Mouse (Mus musculus) adrenal gland, postnatal 36 days (tissue): Measurements from ENCODE around the gene Lrrc36. TPM values are rescaled to one million over a fixed set of nuclear protein-coding genes. Genes with fewer than 3 reads are reported as not detected.
A peak's percentile ranks its signal among the peaks of the same experiment; 100 is the strongest.

Experiments
- DNase-seq, 2 experiments: peaks; one replicate each; pipeline ENCODE4 v3.0.0; 2021; ENCODE audit warnings: mixed read lengths in 1 of 2
- total RNA-seq, 2 experiments: library from RNA; stranded (reverse); gene quantifications; 2 replicates each; pipeline ENCODE4 v1.2.3; 2021

Lrrc36 gene
- total RNA-seq, 2 experiments from 2014 or later = 2.4 to 2.8 TPM

- peak in 1 of 2 experiments; percentile 31 for DNase-seq
Measured at GRCm38 (mm10) chr8:105466700-105467291, 53.4 kb downstream of the Lrrc36 start.

- DNase-seq = no peak
Measured at GRCm38 (mm10) chr8:105467396-105467985, 54.1 kb downstream of the Lrrc36 start.

- no peak for DNase-seq
Measured at GRCm38 (mm10) chr8:105468002-105468720, 54.8 kb downstream of the Lrrc36 start.

- DNase-seq = no peak
Measured at GRCm38 (mm10) chr8:105469041-105469695, 55.8 kb downstream of the Lrrc36 start.

GRCm38 (mm10) chr8:105469816-105470215 is 56.4 kb downstream of the Lrrc36 start:
- DNase-seq = no peak

GRCm38 (mm10) chr8:105470262-105470661 is 56.9 kb downstream of the Lrrc36 start:
- no peak for DNase-seq

GRCm38 (mm10) chr8:105470681-105471313 is 57.4 kb downstream of the Lrrc36 start:
- no peak for DNase-seq

GRCm38 (mm10) chr8:105471314-105472015 is 58.1 kb downstream of the Lrrc36 start, which contains the start of gene Tppp3:
Gene Tppp3, minus strand, starts transcription at chr8:105471526.
- peak; percentile 93 to 94 for DNase-seq

GRCm38 (mm10) chr8:105472414-105472932 is 59.1 kb downstream of the Lrrc36 start:
- no peak for DNase-seq

GRCm38 (mm10) chr8:105472983-105473382 is 59.6 kb downstream of the Lrrc36 start:
- DNase-seq = no peak

- peak; percentile 37 to 63 for DNase-seq
Measured at GRCm38 (mm10) chr8:105473816-105474606, 60.6 kb downstream of the Lrrc36 start.

GRCm38 (mm10) chr8:105474680-105475079 is 61.3 kb downstream of the Lrrc36 start:
- no peak for DNase-seq

- no peak for DNase-seq
Measured at GRCm38 (mm10) chr8:105475254-105475653, 61.9 kb downstream of the Lrrc36 start.

GRCm38 (mm10) chr8:105475742-105476141 is 62.4 kb downstream of the Lrrc36 start:
- DNase-seq = no peak

GRCm38 (mm10) chr8:105476161-105476560 is 62.8 kb downstream of the Lrrc36 start:
- no peak for DNase-seq

- peak; percentile 67 to 70 for DNase-seq
Measured at GRCm38 (mm10) chr8:105476628-105477413, 63.5 kb downstream of the Lrrc36 start.

- no peak for DNase-seq
Measured at GRCm38 (mm10) chr8:105477792-105478191, 64.4 kb downstream of the Lrrc36 start.

GRCm38 (mm10) chr8:105481013-105481412 is 67.6 kb downstream of the Lrrc36 start:
- no peak for DNase-seq

GRCm38 (mm10) chr8:105481453-105481852 is 68.1 kb downstream of the Lrrc36 start:
- peak; percentile 49 to 64 for DNase-seq

GRCm38 (mm10) chr8:105482123-105482522 is 68.8 kb downstream of the Lrrc36 start:
- DNase-seq = no peak
